Mouse (Mus musculus) frontal cortex, adult 2 months (tissue): ENCODE measurements at regions not wholly inside any gene's neighbourhood (a gene's known extent, or its start where the extent isn't known, plus 50 kb on each side); places are given as distances from the start of the nearest gene placed in this dataset.
"Not testable (repeated sequence)": the region's sequence is repeated elsewhere in the genome, so short reads cannot be mapped to it uniquely, and the experiment has no call there.

ENCODE experiments used
- DNase-seq, 2 experiments: peaks; one replicate each; pipeline ENCODE4 v3.0.0; 2022; ENCODE audit warnings: low spot score in 1 of 2; ENCODE audit errors: extremely low spot score in 1 of 2

DNA sequence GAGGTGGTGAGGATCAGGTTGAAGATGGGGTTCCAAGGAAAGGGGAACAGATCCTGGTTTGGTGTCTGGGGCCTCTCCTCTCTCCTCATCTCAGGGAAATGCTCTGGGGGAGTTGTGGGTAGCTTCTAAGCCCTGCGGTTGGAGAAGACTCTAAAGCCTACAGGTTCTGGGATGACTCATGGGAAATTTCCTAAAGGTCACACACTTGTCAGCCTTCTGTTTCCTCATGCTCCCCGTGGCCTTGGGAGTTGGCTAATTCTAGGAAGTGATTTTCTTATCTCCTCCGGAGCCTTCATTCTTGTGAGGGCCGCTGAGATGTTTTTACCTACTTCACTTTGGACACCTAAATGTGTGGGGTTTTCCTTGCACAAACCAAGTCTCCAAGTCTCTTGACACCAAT is 279.2 kb downstream of the 4933412E24Rik start:
- DNase-seq: no peak

DNA sequence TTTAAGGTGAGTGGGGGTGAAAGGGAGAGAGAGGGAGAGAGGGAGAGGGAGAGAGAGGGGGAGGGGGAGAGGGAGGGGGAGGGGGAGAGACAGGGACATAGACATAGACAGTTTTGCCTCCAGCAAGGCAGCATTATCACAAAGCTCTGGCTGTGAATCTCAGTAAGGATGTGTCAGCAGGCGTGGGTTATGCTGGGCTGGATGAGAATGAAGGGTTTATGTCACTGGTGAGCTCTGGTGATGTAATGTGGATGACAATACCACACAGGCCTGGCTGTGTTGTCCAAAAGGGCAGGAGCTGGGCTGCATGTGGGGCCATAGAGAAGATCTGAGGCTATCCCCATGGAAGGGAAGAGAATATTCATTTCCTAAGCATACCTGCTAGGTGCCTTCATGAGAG is 282.0 kb downstream of the 4933412E24Rik start:
- no peak for DNase-seq

DNA sequence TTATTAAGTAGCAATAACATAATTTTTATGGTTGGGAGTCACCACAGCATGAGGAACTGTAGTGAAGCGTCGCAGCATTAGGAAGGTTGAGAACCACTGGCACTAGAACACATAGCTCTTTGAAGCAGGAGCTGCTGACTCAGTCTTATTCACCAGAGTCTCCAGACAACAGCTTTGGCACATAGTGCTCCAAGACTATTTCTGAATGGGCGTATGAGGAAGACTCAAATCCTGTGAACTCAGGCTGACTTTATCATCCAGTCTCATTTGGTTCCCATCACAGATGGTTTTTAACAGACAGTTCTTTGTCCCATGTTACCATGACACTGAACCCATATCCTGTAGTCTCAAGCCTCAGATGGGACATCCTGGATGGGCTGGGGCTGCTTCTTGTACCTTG is 282.5 kb downstream of the 4933412E24Rik start:
- DNase-seq: peak in 1 of 2 experiments; percentile 11

DNA sequence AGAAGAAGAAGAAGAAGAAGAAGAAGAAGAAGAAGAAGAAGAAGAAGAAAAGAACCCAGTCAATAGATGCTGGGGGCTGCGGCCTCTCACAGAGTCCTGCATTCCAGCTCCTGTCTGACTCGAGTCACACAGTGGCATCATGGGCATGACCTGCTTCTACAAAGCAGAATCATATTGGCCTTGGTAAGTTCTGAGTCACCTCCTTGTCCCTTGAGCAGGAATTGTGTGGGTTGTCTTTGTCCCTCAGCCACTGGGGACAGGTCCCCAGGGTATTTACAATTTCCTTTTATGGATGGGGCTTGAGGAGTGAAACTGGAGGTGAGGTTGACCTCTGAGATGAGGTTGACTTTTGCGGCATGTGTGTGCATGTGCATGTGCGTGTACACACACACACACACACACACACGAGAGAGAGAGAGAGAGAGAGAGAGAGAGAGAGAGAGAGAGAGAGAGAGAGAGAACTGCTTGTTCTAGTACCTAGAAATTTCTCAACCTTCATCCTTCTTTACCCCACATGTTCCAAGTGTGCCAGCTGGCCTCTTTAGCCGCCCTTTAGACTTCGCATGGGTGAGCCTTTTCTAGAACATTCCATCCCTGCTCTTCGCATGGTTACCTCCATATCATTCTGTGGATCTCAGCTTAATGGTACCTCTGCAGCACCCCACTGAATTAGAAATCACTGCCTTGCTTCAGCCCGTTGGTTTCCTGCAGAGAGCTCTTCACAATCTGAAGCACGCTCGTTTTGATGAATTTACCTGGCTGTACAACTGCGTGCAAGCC is 283.2 kb downstream of the 4933412E24Rik start:
- no peak for DNase-seq

DNA sequence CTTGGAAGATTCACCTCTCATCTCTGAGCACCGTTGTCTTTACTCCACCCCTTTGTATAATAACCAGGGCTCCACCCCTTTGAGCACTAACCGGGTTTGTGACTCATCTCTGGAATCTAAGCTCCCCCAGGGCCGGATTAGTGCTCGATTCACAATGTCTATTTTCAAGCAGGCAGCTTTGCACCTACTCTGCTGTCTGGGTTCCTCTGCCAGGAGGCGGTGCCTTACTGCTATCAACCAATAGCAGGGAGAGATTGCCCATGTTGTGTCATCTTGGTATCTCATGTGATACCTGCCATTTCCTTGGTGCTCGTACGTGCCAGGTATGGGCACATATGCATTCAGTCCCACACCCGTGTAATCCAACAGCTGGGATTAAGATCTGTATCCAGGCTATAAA is 285.3 kb downstream of the 4933412E24Rik start:
- no peak for DNase-seq

DNA sequence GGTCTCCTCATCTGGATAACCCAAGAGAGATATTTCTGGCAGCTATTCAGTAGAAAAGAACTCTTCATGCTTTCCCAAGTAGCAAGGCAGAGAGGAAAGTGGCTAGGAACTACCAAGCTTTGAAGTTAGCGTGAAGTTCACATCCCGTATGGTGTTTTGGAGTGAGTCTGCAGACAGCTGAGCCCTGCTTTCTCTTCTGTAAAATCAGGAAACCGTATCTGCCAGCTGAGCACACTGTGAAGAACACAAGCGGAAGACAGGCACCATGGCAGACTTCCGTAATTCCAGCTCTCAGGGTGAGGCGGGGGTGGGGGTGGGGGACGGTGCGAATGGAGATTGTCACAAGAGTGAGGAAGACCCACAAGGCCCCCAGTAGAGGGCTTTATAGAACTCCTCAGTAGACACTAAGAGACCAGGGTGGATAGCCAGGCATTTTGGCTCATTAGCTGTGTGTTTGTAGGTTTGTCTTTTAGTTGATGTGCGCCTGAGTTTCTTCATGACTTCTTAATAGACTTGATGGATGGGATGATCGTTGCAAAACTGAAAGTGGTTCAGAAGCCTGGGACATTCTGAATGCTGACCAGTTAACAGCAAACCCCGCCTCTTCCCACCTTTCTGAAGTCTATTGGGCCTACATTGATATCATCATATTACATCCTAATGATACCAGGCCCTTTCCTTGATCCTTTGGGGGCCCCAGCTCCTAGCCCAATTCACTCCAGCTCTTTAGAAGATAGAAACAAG is 287.4 kb downstream of the 4933412E24Rik start:
- peak; percentile 27 to 47 for DNase-seq

DNA sequence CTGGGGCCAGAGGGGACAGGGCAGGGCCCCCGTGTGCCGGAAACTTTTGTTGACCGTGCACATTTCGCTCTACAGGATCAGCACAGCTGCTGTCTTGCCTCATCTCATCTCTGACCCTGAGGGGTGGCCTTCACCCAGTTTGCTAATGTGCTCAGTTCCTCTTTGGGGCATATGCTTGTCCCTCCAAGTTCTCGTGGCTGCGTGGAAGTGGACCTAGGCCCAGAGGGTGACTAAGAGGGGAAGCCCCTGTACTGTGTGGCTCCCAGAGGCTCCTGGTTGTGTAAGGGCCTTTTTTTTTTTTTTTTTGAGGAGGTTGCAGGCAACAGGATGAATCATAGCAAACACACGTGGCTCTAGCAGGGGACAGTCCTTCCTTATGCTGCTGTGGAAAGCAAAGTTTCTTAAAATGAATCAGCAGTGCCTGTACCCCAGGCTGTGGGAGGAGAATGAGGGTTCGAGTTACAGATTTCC is 288.2 kb downstream of the 4933412E24Rik start:
- DNase-seq: peak; percentile 12 to 51

DNA sequence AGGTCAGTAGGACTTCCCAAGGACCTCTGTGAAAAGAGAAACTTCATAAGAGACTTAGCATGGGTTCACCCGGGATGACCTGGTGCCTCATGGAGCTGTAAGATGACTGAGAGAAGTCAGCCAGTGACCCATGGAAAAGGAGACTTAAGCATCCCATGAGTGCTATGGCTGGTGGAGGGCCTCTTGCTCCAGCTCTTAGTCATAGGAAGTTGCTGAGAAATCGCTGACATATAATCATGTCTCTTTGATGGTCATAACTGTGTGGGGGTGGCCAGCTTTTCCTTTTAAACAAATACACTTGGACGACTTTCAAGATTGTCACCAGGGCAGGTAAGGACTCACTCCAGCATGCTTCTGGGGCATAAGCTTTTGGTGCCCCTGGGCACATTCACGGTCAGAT is 290.5 kb downstream of the 4933412E24Rik start:
- DNase-seq: no peak

DNA sequence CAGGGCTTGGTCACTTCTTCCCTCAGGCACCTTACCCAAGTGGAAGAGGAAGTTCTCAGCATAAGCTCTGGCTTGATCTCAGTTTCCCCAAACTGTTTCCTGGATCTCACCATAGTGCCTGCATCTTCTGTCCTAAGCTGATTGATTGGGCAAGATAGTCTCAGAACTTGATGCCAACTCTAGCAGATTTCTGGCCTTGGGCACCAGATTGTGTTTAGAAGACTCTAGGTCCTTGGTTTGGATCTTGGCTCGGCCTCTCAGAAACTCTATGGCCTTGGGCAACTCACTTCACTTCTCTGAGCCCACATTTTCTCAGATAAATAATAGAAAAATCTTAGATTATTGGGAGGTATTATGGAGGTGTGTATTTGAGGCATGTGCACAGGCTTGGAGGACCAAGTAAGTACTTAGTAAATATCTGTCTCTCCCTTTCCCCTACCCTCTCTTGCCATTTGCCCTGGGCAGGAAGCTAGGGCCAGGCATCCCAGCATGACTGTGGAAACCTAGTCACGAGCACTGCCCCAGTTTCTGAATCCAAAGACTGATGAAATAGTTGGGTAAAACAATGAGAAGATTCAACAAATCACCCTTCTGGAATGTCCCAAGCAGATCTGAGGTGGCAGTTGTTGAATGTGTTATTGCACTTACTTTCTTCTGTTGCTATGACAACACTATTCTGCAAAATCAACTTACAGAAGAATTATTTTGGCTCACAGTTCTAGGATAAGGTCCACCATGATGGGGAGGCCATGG is 293.6 kb downstream of the 4933412E24Rik start:
- DNase-seq: no peak

DNA sequence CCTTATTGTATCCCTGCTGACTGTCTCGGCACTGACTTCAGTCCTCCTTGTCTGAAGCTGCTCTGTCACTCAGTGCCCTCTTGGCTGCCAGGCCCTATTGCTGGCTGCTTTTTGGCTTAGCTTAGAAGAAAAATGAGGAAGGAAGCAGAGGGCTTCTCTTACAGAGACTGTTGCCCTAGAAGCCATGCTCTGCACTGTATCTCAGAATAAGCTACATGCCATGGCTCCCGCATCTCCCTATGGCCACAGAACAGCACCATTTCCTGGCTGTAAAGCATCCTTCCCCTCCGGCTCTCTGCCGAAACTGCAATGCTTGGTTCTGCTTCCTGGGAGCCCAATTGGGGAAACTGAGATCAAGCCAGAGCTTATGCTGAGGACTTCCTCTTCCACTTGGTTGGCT is 295.0 kb downstream of the 4933412E24Rik start:
- DNase-seq: peak in 1 of 2 experiments; percentile 20

DNA sequence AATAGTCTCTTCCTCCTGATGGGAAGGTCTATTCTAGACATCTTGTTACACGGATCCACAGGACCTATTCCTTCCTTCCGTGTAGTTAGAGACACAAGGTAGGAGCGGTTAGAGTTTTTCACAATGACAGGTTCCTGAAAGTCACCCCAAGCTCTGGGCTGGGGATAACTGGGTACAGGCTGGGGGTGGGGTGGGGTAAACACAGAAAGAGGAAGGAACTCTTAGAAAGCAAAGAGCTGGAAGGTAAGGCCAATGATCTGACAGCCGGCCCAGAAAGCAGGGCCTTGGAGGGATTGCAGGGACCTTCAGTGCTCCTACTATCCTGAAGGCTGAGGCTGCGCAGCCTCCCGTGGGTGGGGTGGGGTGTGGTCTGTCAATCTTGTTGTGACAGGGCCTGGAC is 295.4 kb downstream of the 4933412E24Rik start:
- no peak for DNase-seq

DNA sequence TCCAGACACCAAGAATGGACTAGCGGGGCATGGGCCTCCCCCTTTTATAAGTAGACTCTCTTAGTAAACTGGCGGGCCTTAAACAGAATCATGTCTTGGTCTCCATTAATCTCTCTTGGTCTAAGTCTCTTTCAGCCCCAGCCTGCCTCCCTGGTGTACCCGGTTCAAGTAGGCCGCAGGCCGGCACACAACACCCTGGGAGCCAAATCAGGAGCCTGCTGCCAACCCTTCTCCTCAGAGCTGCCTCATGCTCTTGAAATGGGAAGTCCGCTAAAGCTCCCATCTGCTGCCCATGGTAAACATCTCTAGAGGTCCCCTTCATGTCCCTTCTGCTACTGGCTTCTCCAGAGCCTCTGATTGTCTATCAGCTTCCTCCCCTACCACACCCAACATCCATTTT is 296.3 kb downstream of the 4933412E24Rik start:
- DNase-seq: no peak

DNA sequence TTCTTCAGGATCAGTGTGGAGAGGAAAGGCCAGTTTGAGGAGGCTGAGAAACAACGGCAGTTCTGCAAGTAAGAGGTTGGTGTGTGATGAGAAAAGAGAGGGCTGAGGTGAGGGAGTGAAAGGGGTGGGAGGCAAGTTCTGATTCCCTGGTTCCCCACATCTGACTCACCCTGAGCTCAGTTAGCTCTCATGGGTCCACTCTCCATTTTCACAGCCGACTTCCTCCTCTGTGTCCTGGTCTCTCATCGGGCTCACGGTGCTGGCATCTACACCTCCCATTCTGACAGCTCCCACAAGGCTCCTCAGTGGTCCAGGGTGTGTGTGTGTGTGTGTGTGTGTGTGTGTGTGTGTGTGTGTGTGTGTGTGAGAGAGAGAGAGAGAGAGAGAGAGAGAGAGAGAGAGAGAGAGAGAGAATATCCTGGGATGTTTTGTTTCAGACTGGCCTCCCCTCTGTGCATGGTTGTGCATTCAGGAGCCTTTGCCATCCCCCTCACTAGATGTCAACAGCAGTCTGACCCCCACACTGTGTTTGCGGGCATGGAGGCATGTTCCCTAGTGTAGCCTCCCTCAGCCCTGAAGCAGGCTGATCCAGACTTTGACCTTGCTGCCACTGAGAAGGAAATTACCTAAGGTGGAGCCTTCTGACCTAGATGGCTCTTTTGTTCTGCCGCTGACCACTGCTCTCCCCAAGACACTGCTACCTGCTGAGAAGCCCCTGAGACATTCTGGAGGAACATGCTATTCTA is 296.9 kb downstream of the 4933412E24Rik start:
- DNase-seq: not testable (repeated sequence)

DNA sequence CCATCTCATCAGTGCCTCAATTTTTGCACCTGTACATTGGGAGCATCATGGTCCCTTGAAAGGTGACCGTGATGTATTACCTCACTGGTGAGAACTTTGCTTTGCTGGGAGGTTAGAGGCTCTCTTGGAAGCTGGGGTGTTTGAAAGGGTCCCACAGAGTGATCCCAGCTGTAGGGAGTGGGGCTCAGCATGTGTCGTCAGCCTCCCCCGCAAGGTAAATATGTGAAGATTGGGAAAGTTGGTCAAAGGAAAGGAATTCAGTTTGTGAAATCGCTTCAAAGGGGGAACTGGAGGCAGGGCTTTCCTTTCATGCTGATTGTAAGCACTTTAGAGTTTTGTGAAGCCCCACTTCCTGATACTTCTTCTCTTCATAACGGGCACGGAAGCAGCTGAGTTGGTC is 299.5 kb downstream of the 4933412E24Rik start:
- DNase-seq: no peak

DNA sequence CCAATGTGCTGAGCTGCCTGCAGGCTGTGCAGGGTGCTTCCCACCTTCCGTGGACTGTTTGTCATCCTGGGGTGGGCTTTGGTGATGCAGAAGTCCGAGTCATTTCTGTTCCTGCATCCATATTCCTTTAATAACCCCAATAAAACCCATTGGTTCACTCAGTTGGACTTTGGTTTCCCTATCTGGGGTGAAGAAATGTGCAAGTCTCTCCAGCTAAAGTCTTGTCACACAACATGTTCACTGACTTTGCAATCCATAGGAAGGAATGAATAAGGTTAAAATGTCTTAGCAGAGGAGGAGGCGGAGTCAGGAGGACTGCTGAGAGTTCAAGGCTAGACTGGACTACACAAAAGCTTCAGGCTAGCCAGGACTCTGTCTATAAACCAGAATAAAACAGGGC is 300.5 kb downstream of the 4933412E24Rik start:
- no peak for DNase-seq

DNA sequence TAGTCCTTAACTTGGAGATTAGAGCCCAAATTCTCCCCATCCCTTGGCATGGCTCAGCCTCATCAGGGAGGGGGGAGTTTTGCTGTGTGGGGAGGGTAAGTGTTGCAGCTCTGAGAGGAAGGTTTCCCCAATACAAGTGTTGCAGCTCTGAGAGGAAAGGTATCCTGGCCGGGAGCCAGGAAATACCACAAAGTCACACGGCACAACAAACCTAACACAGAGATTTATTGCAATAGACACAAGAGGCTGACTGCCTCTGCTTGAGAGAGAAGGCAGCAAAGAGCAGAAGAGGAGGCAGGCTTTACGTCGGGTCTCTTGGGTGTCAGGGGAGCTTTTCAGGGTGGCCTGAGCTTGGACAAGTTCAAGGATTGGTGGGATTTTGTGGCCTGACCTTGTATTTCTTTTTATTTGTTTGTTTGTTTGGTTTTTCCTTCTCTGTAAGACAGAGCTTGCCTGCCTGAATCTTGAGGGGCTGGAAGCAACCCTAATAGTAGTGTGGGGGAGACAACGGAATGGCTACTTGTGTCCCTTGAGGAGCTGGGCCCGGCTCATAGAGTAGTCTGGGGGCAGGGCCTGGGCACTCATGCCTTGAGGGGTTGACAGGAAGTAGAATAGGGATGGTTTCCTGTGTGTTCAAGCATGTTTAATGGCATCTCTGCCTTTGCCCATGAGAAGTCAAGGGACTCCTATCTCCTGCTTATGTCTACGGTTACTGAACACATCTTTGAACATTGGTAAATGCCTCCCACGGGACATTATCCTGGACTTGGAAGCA is 302.3 kb downstream of the 4933412E24Rik start:
- DNase-seq: no peak

DNA sequence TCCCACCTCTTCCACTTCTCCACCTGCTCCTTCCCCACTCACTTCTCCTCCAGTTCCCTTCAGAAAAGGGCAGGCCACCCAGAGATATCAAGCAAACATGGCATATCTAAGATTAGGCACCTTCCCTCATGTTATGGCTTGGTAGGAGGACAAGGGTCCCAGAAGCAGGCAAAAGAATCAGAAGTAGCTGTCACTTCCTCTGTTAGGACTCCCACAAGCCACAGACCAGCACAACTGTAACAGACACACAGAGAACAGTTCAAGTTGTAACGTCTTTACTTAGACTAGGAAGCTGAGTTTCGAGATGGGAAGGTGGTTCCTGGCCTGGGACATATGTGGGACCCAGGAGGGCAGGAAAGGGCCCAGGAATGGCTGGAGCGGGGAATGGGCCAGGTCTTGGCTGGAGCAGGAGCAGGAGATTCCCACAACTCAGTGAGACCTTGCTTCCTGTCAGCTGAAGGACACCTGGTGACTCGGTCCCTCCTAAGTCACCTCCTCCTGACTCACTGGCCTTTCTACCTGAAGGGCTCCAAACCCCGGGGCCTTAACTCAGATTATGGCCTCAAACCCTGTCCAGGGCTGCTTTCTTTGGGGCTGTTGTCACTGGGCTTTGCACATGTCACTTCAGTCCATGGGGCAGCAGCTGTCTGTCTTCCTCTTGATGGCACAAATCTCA is 304.2 kb downstream of the 4933412E24Rik start:
- no peak for DNase-seq

DNA sequence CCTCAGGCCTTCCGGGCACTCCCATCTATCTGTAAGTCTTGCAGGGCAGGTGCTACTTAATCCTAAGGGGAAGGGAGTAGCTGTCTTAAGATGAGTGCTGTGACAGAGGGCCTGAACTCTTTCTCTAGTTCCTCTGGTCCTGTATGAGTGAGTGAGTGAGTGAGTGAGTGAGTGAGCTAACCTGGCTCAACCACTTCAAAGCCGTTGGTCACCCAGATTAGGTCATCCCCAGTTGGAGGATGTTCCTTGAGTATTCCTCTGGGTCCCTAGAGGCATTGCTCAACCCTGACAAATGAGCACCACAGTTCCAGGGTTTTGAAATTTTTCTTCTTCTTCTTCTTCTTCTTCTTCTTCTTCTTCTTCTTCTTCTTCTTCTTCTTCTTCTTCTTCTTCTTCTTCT is 306.5 kb downstream of the 4933412E24Rik start:
- no peak for DNase-seq

DNA sequence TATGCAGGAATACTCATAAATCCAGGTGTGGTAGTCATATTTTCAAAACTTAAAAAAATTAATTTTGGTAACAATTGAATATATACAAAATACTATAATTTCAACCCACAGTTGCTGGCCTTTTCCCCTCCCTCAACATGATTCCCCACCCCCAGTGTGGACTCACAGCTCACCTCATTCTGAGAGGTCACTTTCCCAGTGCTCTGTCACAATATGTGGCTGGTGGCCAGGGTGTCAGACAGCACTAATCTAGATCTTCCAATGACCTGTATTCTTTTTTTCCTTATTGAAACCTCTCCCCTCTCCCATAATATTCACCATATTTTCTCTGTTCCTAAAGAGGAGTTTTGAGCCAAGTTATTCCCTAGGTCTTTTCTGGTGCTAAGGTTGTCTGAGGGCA is 308.0 kb downstream of the 4933412E24Rik start:
- DNase-seq: no peak
